Mouse (Mus musculus) heart, embryonic 14.5 days (tissue): Measurements from ENCODE around the gene Tac2. TPM values are rescaled to one million over a fixed set of nuclear protein-coding genes. Genes with fewer than 3 reads are reported as not detected.

Experiments
- ATAC-seq: fragments of 200-750 bp; cut with Nextera tagmentation; 2 replicates; pipeline ENCODE4 v1.8.0; 2017; ENCODE audit warnings: low read depth, moderate TSS enrichment; ENCODE audit not compliant: insufficient number of reproducible peaks, insufficient read depth, low FRiP score
- H3K27ac ChIP-seq, 2 experiments: fragments of 200-500 bp in 1 of 2; fragments of 300-500 bp in 1 of 2; sonication (generic) in 1 of 2; replicated peaks in 1 of 2; 2 replicates each; pipeline ENCODE4 v1.5.1; 2012 to 2014; ENCODE audit warnings: low read depth in 2 of 2, low read length in 2 of 2, control low read depth in 1 of 2, mild to moderate bottlenecking in 1 of 2, mixed read lengths in 1 of 2; ENCODE audit not compliant: control insufficient read depth in 1 of 2, insufficient read depth in 1 of 2
- H3K27me3 ChIP-seq: fragments of 300-500 bp; sonication (generic); 2 replicates; pipeline ENCODE4 v1.6.1; 2014; ENCODE audit warnings: mild to moderate bottlenecking, low read length, control low read depth; ENCODE audit not compliant: control insufficient read depth, insufficient read depth
- H3K36me3 ChIP-seq: fragments of 300-500 bp; sonication (generic); 2 replicates; pipeline ENCODE4 v1.6.1; 2014; ENCODE audit warnings: mild to moderate bottlenecking, control low read depth, low read length, mixed read lengths; ENCODE audit not compliant: control insufficient read depth, insufficient read depth
- H3K4me1 ChIP-seq, 2 experiments: fragments of 200-500 bp in 1 of 2; fragments of 300-500 bp in 1 of 2; sonication (generic) in 1 of 2; 2 replicates each; pipeline ENCODE4 v1.6.1; 2012 to 2014; ENCODE audit warnings: low read length in 2 of 2, control low read depth in 1 of 2, mixed read lengths in 1 of 2; ENCODE audit not compliant: control insufficient read depth in 2 of 2, insufficient read depth in 2 of 2
- H3K4me2 ChIP-seq: fragments of 300-500 bp; sonication (generic); 2 replicates; pipeline ENCODE4 v1.6.1; 2014; ENCODE audit warnings: mild to moderate bottlenecking, low read length
- H3K4me3 ChIP-seq, 2 experiments: fragments of 200-500 bp in 1 of 2; fragments of 300-500 bp in 1 of 2; sonication (generic) in 1 of 2; 2 replicates each; pipeline ENCODE4 v1.5.1; 2012 to 2014; ENCODE audit warnings: low read length in 2 of 2, mild to moderate bottlenecking in 2 of 2, control low read depth in 1 of 2, low read depth in 1 of 2, moderate library complexity in 1 of 2; ENCODE audit not compliant: control insufficient read depth in 1 of 2, insufficient read depth in 1 of 2
- H3K9ac ChIP-seq: fragments of 300-500 bp; sonication (generic); 2 replicates; pipeline ENCODE4 v1.6.1; 2014; ENCODE audit warnings: mild to moderate bottlenecking, low read length
- H3K9me3 ChIP-seq: fragments of 300-500 bp; sonication (generic); 2 replicates; pipeline ENCODE4 v1.6.1; 2016; ENCODE audit warnings: low read length, control low read depth; ENCODE audit not compliant: control insufficient read depth
- whole genome bisulfite sequencing: fragments of 180-500 bp; shearing (Covaris S2); extraction: QIAGEN DNeasy Blood & Tissue Kit; methylation state at CpG from one replicate; pipeline ENCODE4 v1.1.7; 2014; 5-methylcytosine and 5-hydroxymethylcytosine counted together
- polyA plus RNA-seq: library from polyadenylated mRNA; unstranded; fragments of >200 nt; fragmentation: Nextera tagmentation; extraction: Ambion mirVana; gene quantifications from 2 replicates; pipeline ENCODE4 v1.2.1, GENCODE M21; 2014

Tac2 gene
- polyA plus RNA-seq, 1 experiment from 2014 or later, result 1.3 TPM

DNA sequence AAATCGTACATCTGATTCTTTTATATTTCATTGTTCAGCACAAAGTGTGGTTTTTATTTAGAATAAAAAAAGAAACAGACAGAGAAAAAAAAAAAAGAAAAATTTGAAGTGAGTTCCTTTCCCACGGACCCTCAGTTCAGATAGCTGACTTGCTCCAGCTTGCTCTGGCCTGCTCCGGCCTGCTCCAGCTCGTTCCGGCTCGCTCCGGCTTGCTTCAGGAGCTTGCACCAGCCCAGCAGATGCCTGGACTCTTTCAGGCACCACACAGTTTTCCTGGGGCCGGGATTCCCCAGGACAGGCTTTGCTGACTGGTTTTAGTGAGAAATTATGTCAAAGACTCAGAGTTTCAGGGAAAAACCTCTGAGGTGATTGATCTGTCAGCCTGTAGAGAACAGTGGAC lies 23.0 kb downstream of the Tac2 start:
- H3K4me3 ChIP-seq, result peak overlapping the region in 1 of 2 experiments; percentile 4; a peak in 1 of 4 replicates
- 84% methylated on average over 8 of the region's 8 CpGs for WGBS
- H3K4me2 ChIP-seq, result peak overlapping the region; percentile 64
- no peak for ATAC-seq
- H3K27ac ChIP-seq, result peak overlapping the region; percentile 35 to 53; a peak in 3 of 4 replicates
- H3K4me1 ChIP-seq, result peaks cover 6 to 8% of the 10 kb centered on the region in 2 experiments; a peak in 3 of 4 replicates
- H3K27me3 ChIP-seq, result no peaks in the 10 kb centered on the region
- peaks cover 65% of the 10 kb centered on the region for H3K36me3 ChIP-seq
- peak overlapping the region; percentile 36; the same call in 1 of the 2 replicates for H3K9ac ChIP-seq
- H3K9me3 ChIP-seq, result no peaks in the 10 kb centered on the region

DNA sequence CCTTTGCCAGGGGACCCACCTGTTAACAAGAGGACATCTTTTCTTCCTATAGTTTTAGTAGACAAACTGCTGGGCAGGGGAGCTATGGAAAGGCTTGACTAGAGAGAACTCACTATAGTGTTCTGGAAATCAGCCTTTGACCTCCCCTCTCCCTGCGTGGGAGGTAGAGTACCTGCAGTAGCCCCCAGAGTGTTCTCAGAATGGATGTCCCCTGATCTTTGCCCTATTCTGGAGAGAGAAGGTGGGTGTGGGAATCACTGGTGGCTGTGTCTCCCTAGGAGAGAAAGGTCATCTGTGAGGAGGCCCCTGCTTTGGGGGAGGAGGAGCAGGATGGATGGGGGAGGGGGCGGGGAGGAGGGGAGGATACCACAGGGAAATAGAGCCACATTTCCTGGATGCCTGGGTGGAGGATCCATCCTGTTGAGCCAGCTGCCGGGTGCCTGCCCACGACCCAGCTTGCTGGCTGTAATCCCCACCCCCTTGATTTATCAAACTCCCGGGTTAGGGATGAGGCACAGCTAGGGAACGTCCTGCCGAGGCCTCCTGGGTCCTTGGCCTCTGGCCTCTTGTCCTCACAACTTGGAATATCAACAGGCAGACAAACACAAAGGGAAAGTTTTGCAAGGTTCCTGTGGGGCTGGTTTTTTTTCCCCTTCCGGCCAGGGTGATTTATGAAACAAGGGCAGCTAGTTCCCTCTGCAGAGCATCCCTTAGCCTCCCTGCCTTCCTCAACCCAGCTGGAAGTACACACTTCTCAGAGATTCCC lies 24.8 kb downstream of the Tac2 start:
- WGBS, result 5% methylated on average over 7 of the region's 8 CpGs
- Histone ChIP-seq H3K36me3 (peaks cover 47% of the 10 kb centered on the region), H3K9ac (peak overlapping the region; percentile 71), H3K27me3 (no peaks in the 10 kb centered on the region), H3K27ac (peak overlapping the region; percentile 27 to 75; a peak in 3 of 4 replicates), H3K4me2 (peak overlapping the region; percentile 64), H3K4me3 (peak overlapping the region; percentile 31 to 40), H3K9me3 (no peaks in the 10 kb centered on the region), H3K4me1 (peaks cover 6 to 8% of the 10 kb centered on the region in 2 experiments; a peak in 3 of 4 replicates)
- no peak for ATAC-seq

GRCm38 (mm10) chr10:127750136-127750777 lies 26.0 kb downstream of the Tac2 start:
- WGBS, result 44% methylated on average over 24 of the region's 24 CpGs
- no peak for ATAC-seq
- peak overlapping the region; percentile 31 to 40 for H3K4me3 ChIP-seq
- H3K36me3 ChIP-seq, result peaks cover 35% of the 10 kb centered on the region
- peaks cover 6 to 15% of the 10 kb centered on the region in 2 experiments; a peak in 3 of 4 replicates for H3K4me1 ChIP-seq
- H3K27me3 ChIP-seq, result no peaks in the 10 kb centered on the region
- H3K27ac ChIP-seq, result peak overlapping the region; percentile 47 to 75
- no peaks in the 10 kb centered on the region for H3K9me3 ChIP-seq
- H3K9ac ChIP-seq, result peak overlapping the region; percentile 71
- H3K4me2 ChIP-seq, result peak overlapping the region; percentile 64

GRCm38 (mm10) chr10:127751548-127751947 lies 27.3 kb downstream of the Tac2 start, which contains the start of gene Gpr182:
TSS of gene Gpr182 (minus strand) at chr10:127751732.
- peak within 1 kb of the TSS; percentile 71 for H3K9ac ChIP-seq

DNA sequence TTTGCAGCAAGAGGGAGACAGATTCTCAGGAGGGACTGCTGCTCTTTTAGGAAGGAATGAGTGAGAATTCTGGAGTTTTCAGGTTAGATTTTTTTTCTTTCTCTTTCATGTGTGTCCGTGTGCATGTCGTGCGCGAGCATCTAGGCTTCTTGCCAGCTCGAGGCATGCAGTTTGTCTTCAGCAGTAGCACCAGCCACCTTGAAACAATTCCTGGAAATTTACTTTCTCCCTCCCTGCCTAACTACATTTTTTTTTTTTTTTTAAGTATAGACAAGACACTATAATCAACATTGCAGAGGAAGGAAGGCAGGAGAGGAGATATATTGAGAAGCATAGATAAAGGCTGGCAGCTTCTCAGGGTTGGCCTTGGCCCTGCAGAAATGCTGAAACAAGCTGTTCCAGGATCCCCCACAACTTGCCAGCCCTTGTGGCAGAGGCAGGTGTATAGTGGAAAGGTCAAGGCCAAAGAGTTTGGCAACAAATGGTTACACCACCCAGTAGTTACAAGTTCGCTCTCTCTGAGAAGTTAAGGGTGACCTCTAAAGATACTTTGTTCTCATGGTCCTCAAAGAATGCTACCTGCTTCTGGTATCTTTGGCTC lies 30.4 kb downstream of the Tac2 start:
- no peak overlapping the region for H3K4me3 ChIP-seq
- H3K4me2 ChIP-seq, result no peak overlapping the region
- 66% methylated on average over 6 of the region's 6 CpGs for WGBS
- 0 out of 2 replicates have a peak, but pooled peaks have one; percentile 22 for ATAC-seq
- H3K9me3 ChIP-seq, result no peaks in the 10 kb centered on the region
- no peaks in the 10 kb centered on the region for H3K36me3 ChIP-seq
- no peaks in the 10 kb centered on the region for H3K27me3 ChIP-seq
- no peak overlapping the region for H3K9ac ChIP-seq
- H3K4me1 ChIP-seq, result peaks cover 11 to 13% of the 10 kb centered on the region in 2 experiments; a peak in 3 of 4 replicates
- H3K27ac ChIP-seq, result peak overlapping the region; percentile 36 to 79; a peak in 3 of 4 replicates

More at GRCm38 (mm10) chr10:127751548-127751947, 27.3 kb downstream of the Tac2 start, which contains the start of gene Gpr182:
- ATAC-seq, result peak; percentile 28; the same call in 1 of the 2 replicates
- Histone ChIP-seq H3K27ac (peak within 1 kb of the TSS; percentile 4 to 75; a peak in 3 of 4 replicates), H3K4me2 (peak within 1 kb of the TSS; percentile 64), H3K4me1 (peaks cover 14 to 21% of the 10 kb centered on the region in 2 experiments; a peak in 3 of 4 replicates), H3K36me3 (peaks cover 24% of the 10 kb centered on the region), H3K27me3 (no peaks in the 10 kb centered on the region), H3K9me3 (no peaks in the 10 kb centered on the region), H3K4me3 (peak within 1 kb of the TSS; percentile 31 to 40)
- WGBS, result 32% methylated on average over 8 of the region's 8 CpGs

- Histone ChIP-seq H3K9me3 (no peaks in the 10 kb centered on the region), H3K27ac (peak overlapping the region; percentile 35 to 79; a peak in 3 of 4 replicates), H3K4me3 (no peak overlapping the region), H3K4me2 (peak overlapping the region; percentile 61; the same call in 1 of the 2 replicates), H3K4me1 (peaks cover 7 to 13% of the 10 kb centered on the region in 2 experiments; a peak in 3 of 4 replicates), H3K9ac (no peak overlapping the region), H3K27me3 (no peaks in the 10 kb centered on the region), H3K36me3 (no peaks in the 10 kb centered on the region)
- WGBS, result 37% methylated on average over 3 of the region's 3 CpGs
- ATAC-seq, result no peak
Measured at GRCm38 (mm10) chr10:127755246-127755645, 31.0 kb downstream of the Tac2 start.
